Mouse (Mus musculus): ENCODE measurements around the gene Evx1. TPM values are rescaled to one million over a fixed set of nuclear protein-coding genes. Genes with fewer than 3 reads are reported as not detected.
"Not testable (repeated sequence)": the region's sequence is repeated elsewhere in the genome, so short reads cannot be mapped to it uniquely, and the experiment has no call there.

Evx1 gene
- polyA plus RNA-seq, 1 experiment = 0.16 TPM

GRCm38 (mm10) chr6:52321826-52322315 lies 8.6 kb downstream of the Evx1 start:
- no peak for DNase-seq (ENCODE audit: low read depth)

GRCm38 (mm10) chr6:52322721-52323215 lies 9.5 kb downstream of the Evx1 start:
- DNase-seq (ENCODE audit: low read depth) = no peak

- no peak for DNase-seq (ENCODE audit: low read depth)
Observed at GRCm38 (mm10) chr6:52323292-52323691, 10.0 kb downstream of the Evx1 start.

- DNase-seq (ENCODE audit: low read depth) = no peak
Observed at GRCm38 (mm10) chr6:52324061-52324460, 10.8 kb downstream of the Evx1 start.

DNA sequence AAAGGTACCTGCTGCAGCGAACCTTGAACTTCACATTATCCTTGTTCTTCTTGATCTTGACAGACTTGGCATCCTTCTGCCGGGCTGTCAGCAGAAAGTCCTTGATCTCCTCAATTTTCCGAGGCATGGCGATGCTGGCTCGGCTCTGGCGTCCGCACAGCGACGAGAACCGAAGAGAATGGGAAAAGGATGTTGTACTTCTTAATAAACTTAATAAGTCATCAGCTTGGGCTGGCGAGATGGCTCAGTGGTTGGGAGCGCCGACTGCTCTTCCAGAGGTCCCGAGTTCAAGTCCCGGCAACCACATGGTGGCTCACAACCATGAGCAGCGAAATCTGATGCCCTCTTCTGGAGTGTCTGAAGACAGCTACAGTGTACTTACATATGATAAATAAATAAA lies 33.5 kb downstream of the Evx1 start:
- DNase-seq (ENCODE audit: low read depth) = not testable (repeated sequence)

GRCm38 (mm10) chr6:52366021-52366420 lies 52.7 kb downstream of the Evx1 start:
- no peak for DNase-seq (ENCODE audit: low read depth)

- no peak for DNase-seq (ENCODE audit: low read depth)
Observed at GRCm38 (mm10) chr6:52366533-52366932, 53.2 kb downstream of the Evx1 start.

- DNase-seq (ENCODE audit: low read depth) = no peak
Observed at GRCm38 (mm10) chr6:52367067-52367466, 53.8 kb downstream of the Evx1 start.

Other genes starting within 250 kb of the Evx1 start
- 1.3 and 1.7 TPM in 2 replicates for gene Hoxa1, start 155.2 kb upstream of the Evx1 start, polyA plus RNA-seq (2012; rRNA removed)
- gene Hoxa2, start 148.7 kb upstream of the Evx1 start, polyA plus RNA-seq (2012; rRNA removed) = 1.6 and 2.4 TPM in 2 replicates
- 0.32 and 0.38 TPM in 2 replicates for gene 5730596B20Rik, start 136.0 kb upstream of the Evx1 start, polyA plus RNA-seq (2012; rRNA removed)
- 3.1 and 3.7 TPM in 2 replicates for gene Hoxa4, start 121.7 kb upstream of the Evx1 start, polyA plus RNA-seq (2012; rRNA removed)
- gene Hoxa5, start 108.9 kb upstream of the Evx1 start, polyA plus RNA-seq (2012; rRNA removed) = 5.3 and 10.2 TPM in 2 replicates
- gene Hoxa6, start 104.8 kb upstream of the Evx1 start, polyA plus RNA-seq (2012; rRNA removed) = 3.2 and 7.0 TPM in 2 replicates
- gene Hoxa3, start 100.2 kb upstream of the Evx1 start, polyA plus RNA-seq (2012; rRNA removed) = 5.6 and 8.2 TPM in 2 replicates
- 2.0 and 2.7 TPM in 2 replicates for gene Gm28308, start 100.2 kb upstream of the Evx1 start, polyA plus RNA-seq (2012; rRNA removed)
- 13.2 and 20.4 TPM in 2 replicates for gene Hoxa7, start 91.6 kb upstream of the Evx1 start, polyA plus RNA-seq (2012; rRNA removed)
- 5.2 and 7.1 TPM in 2 replicates for gene Hoxa9, start 82.4 kb upstream of the Evx1 start, polyA plus RNA-seq (2012; rRNA removed)
- gene Hoxa10, start 72.6 kb upstream of the Evx1 start, polyA plus RNA-seq (2012; rRNA removed) = 3.8 and 5.0 TPM in 2 replicates
- 1.8 and 2.0 TPM in 2 replicates for gene Hoxa11, start 67.7 kb upstream of the Evx1 start, polyA plus RNA-seq (2012; rRNA removed)
- 0.11 and 0.30 TPM in 2 replicates for gene Hoxa13, start 52.6 kb upstream of the Evx1 start, polyA plus RNA-seq (2012; rRNA removed)